Mouse (Mus musculus): ENCODE measurements around the gene Spty2d1. TPM values are rescaled to one million over a fixed set of nuclear protein-coding genes. Genes with fewer than 3 reads are reported as not detected.

Spty2d1 gene
- polyA plus RNA-seq, 1 experiment from 2014 or later = 19.4 TPM

GRCm38 (mm10) chr7:47019641-47020040 is 11.4 kb upstream of the Spty2d1 start:
- 77% methylated on average over 5 of the region's 5 CpGs for WGBS
- ATAC-seq (replicated peaks; ENCODE audit: low FRiP score) = no peak

GRCm38 (mm10) chr7:47017146-47017545 is 8.9 kb upstream of the Spty2d1 start:
- Histone ChIP-seq H3K4me3 (replicated peaks) (no peak overlapping the region), H3K9ac (no peak overlapping the region), H3K9me3 (replicated peaks) (no peaks in the 10 kb centered on the region), H3K4me2 (no peak overlapping the region), H3K27me3 (peaks cover 3% of the 10 kb centered on the region; the same call in 1 of the 2 replicates), H3K27ac (no peak overlapping the region), H3K4me1 (peaks cover 21% of the 10 kb centered on the region), H3K36me3 (no peaks in the 10 kb centered on the region)
- no peak for ATAC-seq (replicated peaks; ENCODE audit: low FRiP score)
- WGBS = 43% methylated on average over 7 of the region's 7 CpGs

More at GRCm38 (mm10) chr7:47019641-47020040, 11.4 kb upstream of the Spty2d1 start:
- H3K9ac ChIP-seq = no peak overlapping the region
- no peak overlapping the region for H3K4me2 ChIP-seq
- H3K27me3 ChIP-seq = peaks cover 3% of the 10 kb centered on the region; the same call in 1 of the 2 replicates
- no peaks in the 10 kb centered on the region for H3K36me3 ChIP-seq
- no peaks in the 10 kb centered on the region for H3K9me3 ChIP-seq (replicated peaks)
- peaks cover 12% of the 10 kb centered on the region for H3K4me1 ChIP-seq
- H3K4me3 ChIP-seq (replicated peaks) = no peak overlapping the region
- no peak overlapping the region for H3K27ac ChIP-seq

GRCm38 (mm10) chr7:47016602-47017001 is 8.4 kb upstream of the Spty2d1 start:
- 79% methylated on average over 3 of the region's 3 CpGs for WGBS
- Histone ChIP-seq H3K4me1 (peaks cover 21% of the 10 kb centered on the region), H3K9me3 (replicated peaks) (no peaks in the 10 kb centered on the region), H3K9ac (no peak overlapping the region), H3K36me3 (no peaks in the 10 kb centered on the region), H3K27ac (no peak overlapping the region), H3K4me2 (no peak overlapping the region), H3K4me3 (replicated peaks) (no peak overlapping the region), H3K27me3 (peaks cover 3% of the 10 kb centered on the region; the same call in 1 of the 2 replicates)
- ATAC-seq (replicated peaks; ENCODE audit: low FRiP score) = no peak

GRCm38 (mm10) chr7:47015390-47016065 is 7.3 kb upstream of the Spty2d1 start:
- Histone ChIP-seq H3K27ac (peak overlapping the region; percentile 39), H3K27me3 (peaks cover 2% of the 10 kb centered on the region; the same call in 1 of the 2 replicates), H3K4me2 (peak overlapping the region; percentile 52), H3K4me1 (peaks cover 17% of the 10 kb centered on the region), H3K36me3 (no peaks in the 10 kb centered on the region), H3K4me3 (replicated peaks) (peak overlapping the region; percentile 17; the same call in 1 of the 2 replicates), H3K9ac (no peak overlapping the region), H3K9me3 (replicated peaks) (no peaks in the 10 kb centered on the region)
- 7% methylated on average over 6 of the region's 6 CpGs for WGBS
- ATAC-seq (replicated peaks; ENCODE audit: low FRiP score) = peak; percentile 97

- Histone ChIP-seq H3K27ac (peak overlapping the region; percentile 39), H3K9me3 (replicated peaks) (no peaks in the 10 kb centered on the region), H3K9ac (no peak overlapping the region), H3K4me1 (peaks cover 21% of the 10 kb centered on the region), H3K36me3 (no peaks in the 10 kb centered on the region), H3K4me3 (replicated peaks) (no peak overlapping the region), H3K27me3 (no peaks in the 10 kb centered on the region), H3K4me2 (no peak overlapping the region)
- 50% methylated on average over 10 of the region's 11 CpGs for WGBS
- ATAC-seq (replicated peaks; ENCODE audit: low FRiP score) = no peak
Measured at GRCm38 (mm10) chr7:47014564-47015389, 6.6 kb upstream of the Spty2d1 start.

GRCm38 (mm10) chr7:47013131-47013767 is 5.0 kb upstream of the Spty2d1 start:
- ATAC-seq (replicated peaks; ENCODE audit: low FRiP score) = no peak
- H3K4me3 ChIP-seq (replicated peaks) = no peak overlapping the region
- peaks cover 28% of the 10 kb centered on the region for H3K4me1 ChIP-seq
- 32% methylated on average over 9 of the region's 9 CpGs for WGBS
- no peak overlapping the region for H3K9ac ChIP-seq
- H3K4me2 ChIP-seq = no peak overlapping the region
- no peaks in the 10 kb centered on the region for H3K36me3 ChIP-seq
- no peaks in the 10 kb centered on the region for H3K9me3 ChIP-seq (replicated peaks)
- H3K27ac ChIP-seq = no peak overlapping the region
- H3K27me3 ChIP-seq = no peaks in the 10 kb centered on the region

- no peaks in the 10 kb centered on the region for H3K36me3 ChIP-seq
- ATAC-seq (replicated peaks; ENCODE audit: low FRiP score) = peak; percentile 60
- H3K9ac ChIP-seq = peak overlapping the region; percentile 66
- peak overlapping the region; percentile 90 for H3K4me2 ChIP-seq
- H3K27ac ChIP-seq = peak overlapping the region; percentile 95
- H3K4me3 ChIP-seq (replicated peaks) = peak overlapping the region; percentile 81
- H3K4me1 ChIP-seq = peaks cover 33% of the 10 kb centered on the region
- under 1% methylated on average over 25 of the region's 25 CpGs for WGBS
- H3K9me3 ChIP-seq (replicated peaks) = no peaks in the 10 kb centered on the region
- H3K27me3 ChIP-seq = no peaks in the 10 kb centered on the region
Measured at GRCm38 (mm10) chr7:47007818-47008167, 418 bp downstream of the Spty2d1 start.

- H3K4me3 ChIP-seq (replicated peaks) = peak overlapping the region; percentile 81
- H3K36me3 ChIP-seq = no peaks in the 10 kb centered on the region
- H3K9ac ChIP-seq = peak overlapping the region; percentile 66
- peak overlapping the region; percentile 95 for H3K27ac ChIP-seq
- peaks cover 32% of the 10 kb centered on the region for H3K4me1 ChIP-seq
- peak overlapping the region; percentile 90 for H3K4me2 ChIP-seq
- no peak for ATAC-seq (replicated peaks; ENCODE audit: low FRiP score)
- no peaks in the 10 kb centered on the region for H3K9me3 ChIP-seq (replicated peaks)
- H3K27me3 ChIP-seq = no peaks in the 10 kb centered on the region
- WGBS = 11% methylated on average over 21 of the region's 21 CpGs
Measured at GRCm38 (mm10) chr7:47007109-47007780, 966 bp downstream of the Spty2d1 start.

GRCm38 (mm10) chr7:47003411-47004115 is 4.6 kb downstream of the Spty2d1 start:
- ATAC-seq (replicated peaks; ENCODE audit: low FRiP score) = no peak
- H3K4me3 ChIP-seq (replicated peaks) = no peak overlapping the region
- H3K27ac ChIP-seq = no peak overlapping the region
- peaks cover 9% of the 10 kb centered on the region for H3K36me3 ChIP-seq
- no peak overlapping the region for H3K4me2 ChIP-seq
- H3K27me3 ChIP-seq = no peaks in the 10 kb centered on the region
- peaks cover 40% of the 10 kb centered on the region for H3K4me1 ChIP-seq
- no peaks in the 10 kb centered on the region for H3K9me3 ChIP-seq (replicated peaks)
- no peak overlapping the region for H3K9ac ChIP-seq
- 51% methylated on average over 3 of the region's 3 CpGs for WGBS

- Histone ChIP-seq H3K4me2 (no peak overlapping the region), H3K9ac (no peak overlapping the region), H3K27me3 (no peaks in the 10 kb centered on the region), H3K27ac (no peak overlapping the region), H3K4me1 (peaks cover 35% of the 10 kb centered on the region), H3K9me3 (replicated peaks) (no peaks in the 10 kb centered on the region), H3K4me3 (replicated peaks) (no peak overlapping the region), H3K36me3 (peaks cover 25% of the 10 kb centered on the region)
- whole genome bisulfite sequencing = 80% methylated on average over 4 of the region's 4 CpGs
- ATAC-seq (replicated peaks; ENCODE audit: low FRiP score) = no peak
Measured at GRCm38 (mm10) chr7:47001900-47002275, 6.3 kb downstream of the Spty2d1 start.

Data from kidney, embryonic 15.5 days (tissue).